Mouse (Mus musculus): ENCODE data around the gene Abhd4. TPM values are rescaled to one million over a fixed set of nuclear protein-coding genes. Genes with fewer than 3 reads are reported as not detected.
A peak's percentile ranks its signal among the peaks of the same experiment; 100 is the strongest.

Gene Abhd4
- 192 and 229 TPM in 2 replicates for total RNA-seq (2014; rRNA removed; ENCODE audit: low replicate concordance)
- 99.9 and 103 TPM in 2 replicates for polyA plus RNA-seq (2015; fragmentation: Nextera tagmentation; extraction: Ambion mirVana)

- H3K4me2 ChIP-seq (ENCODE audit: low read depth, low read length) = peak within 1 kb of the TSS; percentile 81
- TF ChIP-seq EP300 (IDR thresholded peaks at IDR 0.05; ENCODE audit: low read depth) = no peak; the same call in 1 of the 2 replicates
- no peak for TF ChIP-seq CTCF (IDR thresholded peaks at IDR 0.05; ENCODE audit: low read depth)
- peak; percentile 99 for DNase-seq (ENCODE audit: low spot score)
- H3K27ac ChIP-seq (ENCODE audit: low read depth) = peak within 1 kb of the TSS; percentile 92
- no peaks in the 10 kb centered on the region for H3K9me3 ChIP-seq (replicated peaks; ENCODE audit: control insufficient read depth, low read length)
- under 1% methylated on average over 39 of the region's 39 CpGs for WGBS
- peaks cover 26% of the 10 kb centered on the region for H3K4me1 ChIP-seq (ENCODE audit: control insufficient read depth, insufficient read depth)
- no peaks in the 10 kb centered on the region for H3K36me3 ChIP-seq (replicated peaks; ENCODE audit: control insufficient read depth, insufficient read depth, low read length)
- H3K9ac ChIP-seq (replicated peaks; ENCODE audit: low read depth, low read length) = peak within 1 kb of the TSS; percentile 75
- peak within 1 kb of the TSS; percentile 82 for H3K4me3 ChIP-seq (ENCODE audit: low read depth, low read length)
- peak; percentile 99 for ATAC-seq (ENCODE audit: insufficient read depth, low read depth)
- no peaks in the 10 kb centered on the region for H3K27me3 ChIP-seq (ENCODE audit: control insufficient read depth, insufficient read depth, low read length)
These were observed at the start of gene Abhd4, which contains the start of gene Dad1 for GRCm38 (mm10) chr14:54253741-54254291. Gene Abhd4 (plus strand): TSS chr14:54254188. Gene Dad1 (minus strand): TSS chr14:54254104.

DNA sequence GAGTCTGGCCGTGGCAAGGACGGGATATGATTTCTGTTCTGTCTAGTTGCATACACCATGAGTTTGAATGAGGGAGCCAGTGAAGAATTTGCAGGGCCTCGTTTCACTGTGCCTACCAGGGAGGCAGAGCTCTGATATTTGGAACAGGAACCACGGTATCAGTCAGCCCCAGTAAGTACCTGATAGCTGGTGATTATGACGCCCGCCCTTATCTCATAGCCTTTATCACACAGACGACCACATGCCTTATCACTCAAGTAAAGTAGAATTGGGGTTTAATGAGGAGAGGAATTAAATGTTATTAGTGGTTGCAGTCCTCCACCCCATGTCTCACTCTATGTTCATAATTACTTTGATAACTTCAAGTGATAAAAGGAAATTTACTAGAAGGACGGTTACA, 49.7 kb upstream of the Abhd4 start:
- no peak for ATAC-seq (ENCODE audit: insufficient read depth, low read depth)
- WGBS = 29% methylated on average over 8 of the region's 8 CpGs

DNA sequence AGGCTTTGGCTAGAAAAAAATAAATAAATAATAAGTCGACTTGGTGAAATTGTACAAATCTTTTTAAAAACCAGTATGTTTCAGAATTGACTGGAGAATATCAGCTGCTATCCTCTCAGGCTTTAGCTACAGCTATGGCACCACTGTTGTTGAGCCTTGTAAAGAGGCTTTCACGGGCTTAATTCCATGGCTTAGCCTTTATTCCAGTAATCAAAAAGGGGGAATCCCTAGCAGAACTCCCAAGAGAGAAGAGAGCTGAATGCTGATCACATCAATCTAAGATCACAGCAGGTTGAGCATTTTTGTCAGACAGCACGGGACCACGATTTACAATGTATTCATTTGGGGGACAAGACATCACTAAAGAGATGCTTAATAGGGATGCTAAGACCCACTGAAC, 49.2 kb upstream of the Abhd4 start:
- no peaks in the 10 kb centered on the region for H3K9me3 ChIP-seq (replicated peaks; ENCODE audit: control insufficient read depth, low read length)
- no peaks in the 10 kb centered on the region for H3K36me3 ChIP-seq (replicated peaks; ENCODE audit: control insufficient read depth, insufficient read depth, low read length)
- H3K27ac ChIP-seq (ENCODE audit: low read depth) = no peak overlapping the region
- H3K4me1 ChIP-seq (ENCODE audit: control insufficient read depth, insufficient read depth) = peaks cover 14% of the 10 kb centered on the region; the same call in 1 of the 2 replicates
- ATAC-seq (ENCODE audit: insufficient read depth, low read depth) (no peak), DNase-seq (ENCODE audit: low spot score) (no peak)
- no peak overlapping the region for H3K4me3 ChIP-seq (ENCODE audit: low read depth, low read length)
- TF ChIP-seq EP300 (IDR thresholded peaks at IDR 0.05; ENCODE audit: low read depth) (no peak), CTCF (IDR thresholded peaks at IDR 0.05; ENCODE audit: low read depth) (no peak)
- H3K4me2 ChIP-seq (ENCODE audit: low read depth, low read length) = no peak overlapping the region
- WGBS = 88% methylated on average over 4 of the region's 4 CpGs
- no peaks in the 10 kb centered on the region for H3K27me3 ChIP-seq (ENCODE audit: control insufficient read depth, insufficient read depth, low read length)
- no peak overlapping the region for H3K9ac ChIP-seq (replicated peaks; ENCODE audit: low read depth, low read length)

More for the DNA sequence above, 49.7 kb upstream of the Abhd4 start:
- no peak overlapping the region for H3K4me2 ChIP-seq (ENCODE audit: low read depth, low read length)
- no peaks in the 10 kb centered on the region for H3K9me3 ChIP-seq (replicated peaks; ENCODE audit: control insufficient read depth, low read length)
- H3K36me3 ChIP-seq (replicated peaks; ENCODE audit: control insufficient read depth, insufficient read depth, low read length) = no peaks in the 10 kb centered on the region
- peaks cover 14% of the 10 kb centered on the region; the same call in 1 of the 2 replicates for H3K4me1 ChIP-seq (ENCODE audit: control insufficient read depth, insufficient read depth)
- no peak for DNase-seq (ENCODE audit: low spot score)
- no peak for TF ChIP-seq EP300 (IDR thresholded peaks at IDR 0.05; ENCODE audit: low read depth)
- TF ChIP-seq CTCF (IDR thresholded peaks at IDR 0.05; ENCODE audit: low read depth) = no peak
- H3K9ac ChIP-seq (replicated peaks; ENCODE audit: low read depth, low read length) = no peak overlapping the region
- H3K27ac ChIP-seq (ENCODE audit: low read depth) = no peak overlapping the region
- H3K4me3 ChIP-seq (ENCODE audit: low read depth, low read length) = no peak overlapping the region
- H3K27me3 ChIP-seq (ENCODE audit: control insufficient read depth, insufficient read depth, low read length) = no peaks in the 10 kb centered on the region

DNA sequence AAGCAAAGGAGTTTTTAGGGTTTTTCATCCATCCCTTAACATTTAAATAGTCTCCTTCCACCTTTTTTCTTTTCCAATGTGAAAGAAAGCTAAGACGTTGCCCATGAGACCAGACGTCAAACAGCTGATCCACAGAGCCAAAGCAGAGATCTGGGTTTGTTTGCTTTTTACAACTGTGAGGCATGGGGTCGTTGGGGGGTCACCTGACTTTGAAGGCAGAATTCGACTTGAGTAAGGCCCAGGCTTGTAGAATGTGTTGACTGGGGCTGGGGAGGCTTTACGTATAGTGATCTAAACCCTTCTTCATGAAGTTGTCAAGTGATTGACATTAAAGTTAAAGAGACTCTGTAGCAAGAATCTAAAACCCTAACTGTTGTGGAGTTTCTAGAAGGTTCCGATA, 48.1 kb upstream of the Abhd4 start:
- H3K27ac ChIP-seq (ENCODE audit: low read depth) = no peak overlapping the region
- peaks cover 14% of the 10 kb centered on the region; the same call in 1 of the 2 replicates for H3K4me1 ChIP-seq (ENCODE audit: control insufficient read depth, insufficient read depth)
- H3K9ac ChIP-seq (replicated peaks; ENCODE audit: low read depth, low read length) = no peak overlapping the region
- TF ChIP-seq CTCF (IDR thresholded peaks at IDR 0.05; ENCODE audit: low read depth) (no peak), EP300 (IDR thresholded peaks at IDR 0.05; ENCODE audit: low read depth) (no peak)
- 70% methylated on average over 6 of the region's 6 CpGs for WGBS
- H3K9me3 ChIP-seq (replicated peaks; ENCODE audit: control insufficient read depth, low read length) = no peaks in the 10 kb centered on the region
- H3K27me3 ChIP-seq (ENCODE audit: control insufficient read depth, insufficient read depth, low read length) = no peaks in the 10 kb centered on the region
- no peak overlapping the region for H3K4me3 ChIP-seq (ENCODE audit: low read depth, low read length)
- no peak for DNase-seq (ENCODE audit: low spot score)
- no peaks in the 10 kb centered on the region for H3K36me3 ChIP-seq (replicated peaks; ENCODE audit: control insufficient read depth, insufficient read depth, low read length)
- ATAC-seq (ENCODE audit: insufficient read depth, low read depth) = no peak
- no peak overlapping the region for H3K4me2 ChIP-seq (ENCODE audit: low read depth, low read length)

- 0 out of 2 replicates have a peak overlapping the region, but pooled peaks have one; percentile 30 for H3K27ac ChIP-seq (ENCODE audit: low read depth)
- H3K36me3 ChIP-seq (replicated peaks; ENCODE audit: control insufficient read depth, insufficient read depth, low read length) = no peaks in the 10 kb centered on the region
These were observed 47.7 kb upstream of the Abhd4 start for GRCm38 (mm10) chr14:54206309-54206708.

More at GRCm38 (mm10) chr14:54206309-54206708, 47.7 kb upstream of the Abhd4 start:
- Histone ChIP-seq H3K9ac (replicated peaks; ENCODE audit: low read depth, low read length) (no peak overlapping the region), H3K27me3 (ENCODE audit: control insufficient read depth, insufficient read depth, low read length) (no peaks in the 10 kb centered on the region), H3K4me2 (ENCODE audit: low read depth, low read length) (no peak overlapping the region), H3K9me3 (replicated peaks; ENCODE audit: control insufficient read depth, low read length) (no peaks in the 10 kb centered on the region), H3K4me1 (ENCODE audit: control insufficient read depth, insufficient read depth) (peaks cover 14% of the 10 kb centered on the region; the same call in 1 of the 2 replicates), H3K4me3 (ENCODE audit: low read depth, low read length) (no peak overlapping the region)
- ATAC-seq (ENCODE audit: insufficient read depth, low read depth) = no peak
- no peak for TF ChIP-seq CTCF (IDR thresholded peaks at IDR 0.05; ENCODE audit: low read depth)
- no peak for TF ChIP-seq EP300 (IDR thresholded peaks at IDR 0.05; ENCODE audit: low read depth)
- DNase-seq (ENCODE audit: low spot score) = no peak
- 80% methylated on average over 5 of the region's 5 CpGs for WGBS
